Mouse (Mus musculus) T-helper 2 cell (primary cell): Measurements from ENCODE around the gene Rbm34.

Experiments
- in situ Hi-C: fragments of 300-600 bp; cut with MboI, MseI; formaldehyde crosslinking; loops from one replicate; pipeline ENCODE4 v1.15.1; 2025; ENCODE audit warnings: high pct_unique_total_duplicates

Rbm34 gene

DNA sequence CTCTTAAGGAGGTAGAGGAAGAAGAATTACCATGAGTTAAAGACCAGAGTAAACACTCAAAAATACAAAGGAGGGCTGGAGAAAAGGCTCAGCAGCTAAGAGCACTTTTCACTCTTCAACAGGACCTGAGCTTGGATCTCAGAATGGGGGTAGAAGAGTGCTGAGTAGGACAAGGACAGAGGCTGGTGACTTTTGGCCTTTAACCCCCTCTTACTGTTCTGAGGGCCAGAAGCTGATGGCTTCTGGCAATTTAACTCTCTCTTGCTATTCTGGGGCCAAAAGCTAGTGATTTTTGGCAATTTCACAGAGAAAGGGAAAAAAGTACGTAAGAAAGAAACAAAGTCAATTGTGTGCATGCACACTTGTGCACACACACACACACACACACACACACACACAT is 8.0 kb downstream of the Rbm34 start:
- in situ Hi-C loops: loop anchor here (25.0 kb wide), 1 partner anchor 1724 kb away; the partner anchor contains the start of gene Itgb1

DNA sequence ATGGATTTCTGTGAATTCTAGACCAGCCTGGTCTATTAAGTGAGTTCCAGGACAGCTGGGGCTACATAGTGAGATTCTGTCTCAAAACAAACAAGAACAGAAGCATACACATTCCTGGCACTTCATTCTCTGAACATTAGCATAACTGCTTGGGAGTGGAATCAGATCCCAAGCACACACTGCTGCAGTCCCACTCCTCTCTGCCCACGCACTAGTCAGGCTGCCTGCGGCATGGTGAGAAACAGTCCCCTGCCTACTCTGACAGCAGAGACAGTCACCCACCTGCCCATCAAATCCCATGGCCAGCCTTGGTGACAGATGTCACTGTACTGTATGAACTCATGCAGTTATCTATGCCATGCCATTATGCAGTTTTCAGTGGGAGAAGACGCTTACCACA is 9.4 kb downstream of the Rbm34 start:
- in situ Hi-C loops: loop anchor here (25.0 kb wide), 1 partner anchor 1726 kb away; the partner anchor contains the start of gene Itgb1

DNA sequence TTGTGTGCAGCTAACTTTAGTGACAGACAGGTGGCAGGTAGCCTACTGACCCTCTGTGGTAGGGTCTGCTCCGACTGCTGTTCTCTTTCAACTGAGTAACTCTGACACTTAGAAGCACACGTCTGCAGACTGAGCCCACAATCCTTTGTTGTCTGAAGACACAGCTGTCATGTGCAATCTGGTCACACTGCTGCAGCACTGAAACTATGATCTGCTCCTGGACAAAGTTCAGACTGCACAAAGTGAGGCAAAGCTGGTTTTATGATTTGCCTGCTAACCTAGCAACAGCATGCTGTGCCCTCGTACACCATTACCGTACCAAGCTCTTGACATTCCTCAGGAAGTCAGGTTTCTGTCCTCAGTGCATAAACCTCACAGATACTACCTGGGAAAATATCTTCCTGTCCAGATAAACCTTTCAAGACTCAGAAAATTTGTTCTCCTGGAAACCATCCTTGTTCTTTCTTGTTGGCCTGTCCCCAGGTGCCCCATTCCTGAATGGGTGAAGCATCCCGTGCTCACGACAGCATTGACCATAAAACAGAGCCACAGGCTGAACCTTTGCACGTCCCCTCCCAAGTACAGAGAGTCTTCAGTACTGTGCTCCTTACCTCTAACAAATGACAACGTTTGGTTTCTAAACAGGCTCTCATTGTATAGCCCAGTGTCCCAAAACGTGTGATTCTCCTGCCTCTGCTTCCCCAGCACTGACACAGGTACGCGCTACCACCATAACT is 18.8 kb downstream of the Rbm34 start:
- in situ Hi-C loops: loop anchor here (10.0 to 25.0 kb wide), 2 partner anchors 1463 to 1735 kb away; partner anchors contain the start of gene Itgb1

- in situ Hi-C loops: no loop called here
Measured at GRCm38 (mm10) chr8:126949527-126949926, 21.3 kb downstream of the Rbm34 start.

DNA sequence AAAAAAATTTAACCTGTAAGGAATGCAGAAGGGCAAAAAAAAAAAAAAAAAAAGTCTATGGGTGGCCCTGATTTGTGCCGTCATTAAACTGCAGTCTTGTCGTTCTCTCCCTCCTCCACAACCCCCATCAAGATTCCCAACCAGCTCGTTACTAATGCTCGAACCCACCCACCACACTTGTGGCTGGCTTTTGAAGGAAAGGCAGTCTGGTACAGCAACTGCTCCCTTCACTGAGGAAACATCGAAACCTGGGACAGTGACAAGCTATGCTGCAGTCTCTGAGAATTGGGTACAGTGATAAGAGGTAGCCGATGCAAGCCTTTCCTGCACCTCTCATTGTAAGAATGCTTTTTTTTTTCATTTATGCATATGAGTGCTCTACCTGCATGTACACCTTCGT is 24.4 kb downstream of the Rbm34 start:
- in situ Hi-C loops: no loop called here

DNA sequence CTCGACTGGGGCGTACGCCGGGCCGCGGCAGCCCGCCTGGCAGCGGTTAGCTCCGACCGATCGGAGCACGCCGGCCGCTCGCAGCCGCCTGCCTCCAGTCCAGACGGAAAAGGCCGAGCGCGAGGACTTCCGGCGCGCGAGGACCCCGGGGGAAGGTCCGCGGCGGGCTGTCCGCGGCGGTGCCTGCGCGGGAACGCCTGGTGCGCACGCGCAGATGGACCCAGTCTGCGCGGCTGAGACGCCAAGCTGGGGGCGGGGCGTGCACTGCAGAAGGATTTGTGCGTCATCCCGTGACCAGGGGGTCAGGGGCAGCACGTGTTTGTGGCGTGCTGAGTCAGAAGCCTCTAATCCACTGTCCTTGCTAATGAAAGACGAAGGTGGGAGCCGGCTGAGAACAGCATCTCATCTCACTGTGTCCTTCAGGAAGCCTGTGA is 25.1 kb downstream of the Rbm34 start, which contains the start of gene Tomm20:
Gene Tomm20 (minus strand): TSS at position 115 of the 434 bp plus-strand sequence.
- in situ Hi-C loops: no loop called here

DNA sequence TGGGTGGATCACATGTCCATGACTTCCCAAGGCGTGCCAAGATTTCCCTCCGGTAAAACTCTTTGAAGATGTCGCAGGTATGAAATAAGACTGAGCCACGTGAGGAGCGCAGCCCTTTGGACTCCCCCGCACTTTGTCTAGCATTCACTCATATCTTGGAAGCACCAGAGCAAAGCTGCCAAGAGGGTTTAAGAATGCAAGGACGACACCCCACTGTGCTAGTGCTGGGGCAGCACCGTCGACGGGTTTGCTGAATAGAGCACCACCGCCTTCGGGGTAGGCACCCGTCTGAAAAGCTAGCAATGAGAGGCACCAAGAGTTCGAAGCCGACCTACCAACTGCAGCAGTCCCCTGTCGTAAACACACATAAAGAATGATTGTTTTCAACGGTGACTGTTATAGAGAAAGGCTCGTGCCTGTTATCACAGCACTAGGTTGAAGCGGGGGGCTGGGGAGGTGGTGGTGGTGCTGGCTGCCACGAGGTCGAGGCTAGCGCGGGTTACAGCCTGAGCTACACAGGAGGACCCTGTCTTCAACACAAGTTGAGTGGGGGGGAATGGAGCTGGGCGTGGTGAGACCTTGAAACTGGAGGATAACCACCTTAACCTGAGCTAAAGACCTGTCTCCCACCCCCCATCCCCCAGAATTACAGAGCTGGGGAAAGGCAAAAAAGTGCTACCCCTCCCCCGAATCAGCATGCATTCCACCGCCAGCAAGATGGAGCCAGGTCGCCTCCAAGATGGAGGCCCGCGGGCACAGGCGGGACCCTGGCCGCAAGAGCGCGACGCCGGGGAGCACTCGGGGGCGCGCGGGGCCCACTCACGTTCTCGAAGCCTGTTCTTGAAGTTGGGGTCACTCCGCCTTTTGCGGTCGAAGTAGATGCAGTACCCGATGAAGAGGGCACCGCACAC is 25.8 kb downstream of the Rbm34 start:
- in situ Hi-C loops: no loop called here

- in situ Hi-C loops: no loop called here
Measured at GRCm38 (mm10) chr8:126943565-126943964, 27.3 kb downstream of the Rbm34 start.

DNA sequence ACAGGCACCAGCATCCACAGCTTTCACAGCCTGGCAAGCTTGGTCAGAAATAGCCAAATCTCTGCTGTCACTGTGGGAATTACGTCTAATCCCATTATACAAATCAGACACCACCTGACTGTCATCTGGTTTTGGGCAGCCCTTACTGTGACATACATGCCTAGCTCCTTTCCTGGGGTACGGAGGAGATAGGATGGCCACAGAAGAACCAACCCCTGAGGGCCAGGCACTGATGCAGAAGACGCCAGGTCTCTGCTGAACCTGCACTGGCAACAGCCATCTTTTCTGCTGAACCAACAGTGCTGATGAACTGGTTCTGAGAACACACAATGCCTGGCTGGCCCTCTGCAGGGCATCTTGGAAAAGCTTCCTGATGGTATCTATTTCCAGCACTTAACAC is 33.5 kb downstream of the Rbm34 start:
- in situ Hi-C loops: no loop called here

- in situ Hi-C loops: no loop called here
Measured at GRCm38 (mm10) chr8:126935932-126936331, 34.9 kb downstream of the Rbm34 start.

DNA sequence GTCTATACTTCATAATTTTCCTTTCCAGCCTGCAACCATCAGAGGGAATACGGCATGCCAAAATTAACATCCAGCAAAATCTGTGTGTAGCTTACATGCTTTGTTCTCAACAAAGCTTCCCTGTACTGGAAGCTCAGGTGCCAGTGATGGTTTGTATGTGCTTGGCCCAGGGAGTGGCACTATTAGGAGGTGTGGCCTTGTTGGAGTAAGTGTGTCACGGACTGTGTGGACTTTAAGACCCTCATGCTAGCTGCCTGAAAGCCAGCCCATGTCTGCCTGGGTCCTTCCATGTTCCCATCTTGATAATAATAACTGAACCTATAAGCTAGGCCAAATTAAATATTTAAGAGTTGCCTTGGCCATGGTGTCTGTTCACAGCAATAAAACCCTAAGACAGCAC is 35.5 kb downstream of the Rbm34 start:
- in situ Hi-C loops: no loop called here

- in situ Hi-C loops: no loop called here
Measured at GRCm38 (mm10) chr8:126932656-126933055, 38.2 kb downstream of the Rbm34 start.

GRCm38 (mm10) chr8:126932249-126932648 is 38.6 kb downstream of the Rbm34 start:
- in situ Hi-C loops: no loop called here

GRCm38 (mm10) chr8:126931720-126932119 is 39.2 kb downstream of the Rbm34 start:
- in situ Hi-C loops: no loop called here

GRCm38 (mm10) chr8:126929607-126930161 is 41.2 kb downstream of the Rbm34 start:
- in situ Hi-C loops: loop anchor here (5.0 to 10.0 kb wide), 2 partner anchors 355 to 432 kb away; no protein-coding TSS in a partner anchor

DNA sequence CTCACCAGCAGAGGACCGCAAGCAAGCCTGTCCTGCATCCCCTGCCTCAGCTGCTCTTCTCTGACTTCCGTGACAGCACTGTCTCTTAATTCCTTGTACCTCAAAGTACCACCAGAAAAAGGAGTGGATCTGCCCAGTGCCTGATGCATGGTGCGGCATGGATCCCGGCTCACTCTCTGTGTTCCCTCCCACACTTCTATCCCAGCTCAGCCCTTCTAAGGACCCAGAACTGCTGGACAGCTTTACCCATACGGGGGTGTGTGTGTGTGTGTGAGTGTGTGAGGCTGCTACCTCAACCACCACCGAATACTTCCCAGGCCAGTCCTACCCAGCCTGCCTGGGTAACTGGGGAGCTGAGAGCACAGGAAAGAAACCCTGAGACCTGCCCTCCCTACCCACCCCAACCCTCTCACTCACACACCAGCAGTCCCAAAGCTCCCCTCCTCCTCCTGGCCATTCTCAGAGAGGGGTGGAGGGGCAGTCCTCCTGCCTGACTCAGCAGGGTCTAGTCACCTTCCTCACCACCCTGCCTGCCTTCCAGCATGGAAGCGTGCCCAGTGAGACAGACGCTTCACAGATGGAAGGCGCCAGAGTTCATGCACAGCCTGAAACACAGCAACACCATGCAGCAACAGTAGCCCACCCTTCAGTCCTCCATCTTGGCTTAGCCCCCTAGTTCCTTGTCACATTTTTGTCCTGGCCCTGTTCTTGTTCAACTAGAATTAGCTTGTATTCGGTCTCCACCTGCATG is 41.9 kb downstream of the Rbm34 start:
- in situ Hi-C loops: loop anchor here (5.0 to 10.0 kb wide), 2 partner anchors 354 to 432 kb away; no protein-coding TSS in a partner anchor

GRCm38 (mm10) chr8:126928028-126928427 is 42.8 kb downstream of the Rbm34 start:
- in situ Hi-C loops: loop anchor here (5.0 to 10.0 kb wide), 2 partner anchors 353 to 431 kb away; no protein-coding TSS in a partner anchor

- in situ Hi-C loops: loop anchor here (5.0 to 10.0 kb wide), 2 partner anchors 352 to 430 kb away; no protein-coding TSS in a partner anchor
Measured at GRCm38 (mm10) chr8:126927058-126927457, 43.8 kb downstream of the Rbm34 start.

GRCm38 (mm10) chr8:126922981-126923380 is 47.9 kb downstream of the Rbm34 start:
- in situ Hi-C loops: loop anchor here (10.0 kb wide), 1 partner anchor 348 kb away; no protein-coding TSS in a partner anchor

GRCm38 (mm10) chr8:126921432-126921831 is 49.4 kb downstream of the Rbm34 start:
- in situ Hi-C loops: loop anchor here (10.0 kb wide), 1 partner anchor 347 kb away; no protein-coding TSS in a partner anchor

DNA sequence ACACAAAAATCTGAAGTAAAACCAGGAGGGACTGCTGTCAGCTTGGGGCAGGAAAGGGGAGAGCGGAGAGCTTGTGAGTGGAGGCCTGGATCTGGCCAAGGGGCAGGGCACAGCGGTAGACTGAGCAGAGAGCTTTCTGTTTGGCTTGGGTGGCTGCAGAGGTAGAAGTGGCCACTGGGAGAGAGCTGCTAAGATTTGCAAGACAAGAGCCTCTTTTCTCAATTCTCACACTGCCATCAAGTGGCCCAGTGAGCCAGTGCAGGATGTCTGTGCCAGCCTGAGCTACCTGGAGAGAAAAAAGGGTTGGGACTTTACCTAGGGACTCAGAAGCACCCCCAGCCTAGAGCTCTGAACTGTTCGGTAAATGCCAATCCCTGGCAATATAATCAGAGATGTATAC is 50.0 kb downstream of the Rbm34 start:
- in situ Hi-C loops: loop anchor here (10.0 kb wide), 1 partner anchor 346 kb away; no protein-coding TSS in a partner anchor
